Mouse (Mus musculus) monocyte, adult 59 days (primary cell): ENCODE results near the gene Caml. TPM values are rescaled to one million over a fixed set of nuclear protein-coding genes. Genes with fewer than 3 reads are reported as not detected.

ENCODE experiments used
- total RNA-seq, 2 experiments: library from RNA; stranded (reverse); gene quantifications; one replicate each; pipeline ENCODE4 v1.2.4; 2023

The Caml gene
- total RNA-seq, result 10 to 100 TPM; 18.6 to 20.4 TPM

DNA sequence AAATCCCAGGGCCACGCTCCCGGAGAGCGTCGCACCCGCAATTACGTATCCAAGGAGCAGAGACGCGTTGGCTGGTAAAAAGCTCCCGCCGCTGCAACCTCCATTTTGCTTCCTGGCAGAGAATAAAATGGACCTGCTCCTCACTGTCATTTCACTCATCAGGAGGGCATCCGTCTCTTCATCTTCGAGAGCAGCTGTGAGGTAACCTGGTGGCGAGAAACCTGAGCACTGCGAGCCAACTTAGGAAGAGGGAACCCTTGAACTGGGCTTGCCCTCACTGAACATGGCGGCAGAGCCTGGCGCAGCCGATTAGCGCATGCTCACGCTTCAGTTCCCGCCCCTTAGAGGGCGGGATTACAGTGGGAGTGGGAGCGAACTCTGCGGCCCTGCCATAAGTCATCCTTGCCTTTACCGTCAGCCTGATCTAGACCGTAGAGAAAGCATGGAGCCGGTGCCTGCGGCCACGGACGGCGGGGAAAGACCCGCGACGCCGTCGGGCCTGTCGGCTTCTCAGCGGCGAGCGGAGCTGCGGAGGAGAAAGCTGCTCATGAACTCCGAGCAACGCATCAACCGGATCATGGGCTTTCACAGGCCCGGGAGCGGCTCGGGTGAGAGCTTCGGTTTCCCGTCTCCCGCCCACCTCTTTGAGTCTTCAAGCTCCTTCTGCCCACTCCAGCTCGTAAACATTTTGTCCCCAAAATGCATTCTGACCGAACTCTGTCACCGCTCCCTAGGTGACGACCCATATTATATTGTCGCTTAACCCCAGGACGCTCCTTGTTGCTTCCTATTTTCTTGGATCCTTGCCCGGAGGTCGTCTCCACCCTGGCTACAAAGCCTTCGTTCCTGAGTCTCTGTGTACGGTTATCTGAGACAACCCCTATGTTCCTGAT lies at the start of gene Caml:
TSS of gene Caml (plus strand) at position 357 of the 893 bp plus-strand sequence.

DNA sequence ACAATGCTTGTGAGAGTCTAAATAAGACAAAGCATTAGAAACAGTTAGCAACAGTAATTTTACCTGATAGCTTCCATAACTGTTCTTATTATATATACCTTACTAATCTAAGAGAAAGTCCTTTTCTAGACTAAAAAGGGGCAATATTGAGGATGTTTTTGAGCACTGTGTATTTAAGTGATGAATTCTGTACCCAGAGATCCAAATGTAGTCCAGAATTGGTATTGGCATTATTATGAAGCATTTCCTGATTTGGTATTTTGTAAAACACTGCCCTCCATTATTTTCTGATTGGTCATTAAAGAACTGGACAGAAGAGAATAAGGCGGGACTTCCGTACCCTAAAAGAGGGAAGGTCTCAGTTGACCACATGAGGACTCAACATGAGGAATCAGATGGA lies 49.4 kb upstream of the Caml start, which contains the start of gene Tmed9:
TSS of gene Tmed9 (plus strand) at position 301 of the 400 bp plus-strand sequence.

GRCm38 (mm10) chr13:55599566-55600540 lies 23.0 kb upstream of the Caml start, which contains the start of gene B4galt7:
B4galt7 (plus strand) TSS chr13:55599896.

GRCm38 (mm10) chr13:55634639-55635127 lies 11.9 kb downstream of the Caml start, which contains the start of gene Ddx46:
Ddx46 (plus strand) TSS chr13:55635027.

Other genes starting within 250 kb of the Caml start
- gene Slc34a1, start 224.8 kb upstream of the Caml start, total RNA-seq, result not detected
- gene Pfn3, start 207.8 kb upstream of the Caml start, total RNA-seq, result not detected
- gene F12, start 196.2 kb upstream of the Caml start, total RNA-seq, result not detected
- gene Grk6, start 177.9 kb upstream of the Caml start, total RNA-seq, result 100 to 1,000 TPM; 149 to 155 TPM
- 10 to 100 TPM in 1 of 2 experiments, 1 to 10 TPM in 1; 8.6 to 10.9 TPM for gene Prr7, start 158.7 kb upstream of the Caml start, total RNA-seq
- gene Dbn1, start 134.9 kb upstream of the Caml start, total RNA-seq, result 1 to 10 TPM in 1 of 2 experiments, under 1 TPM in 1; 0.71 to 1.3 TPM
- 10 to 100 TPM in 1 of 2 experiments, 1 to 10 TPM in 1; 6.9 to 10.9 TPM for gene Pdlim7, start 109.3 kb upstream of the Caml start, total RNA-seq
- 100 to 1,000 TPM; 249 to 258 TPM for gene Dok3, start 93.7 kb upstream of the Caml start, total RNA-seq
- 10 to 100 TPM; 59.0 to 60.2 TPM for gene Ddx41, start 86.3 kb upstream of the Caml start, total RNA-seq
- 100 to 1,000 TPM in 1 of 2 experiments, 10 to 100 TPM in 1; 90.5 to 104 TPM for gene Fam193b, start 51.9 kb upstream of the Caml start, total RNA-seq
- gene Tmed9, start 49.3 kb upstream of the Caml start, total RNA-seq, result 10 to 100 TPM; 93.3 to 95.8 TPM
- gene B4galt7, start 23.1 kb upstream of the Caml start, total RNA-seq, result 10 to 100 TPM; 11.4 to 13.0 TPM
- gene Ddx46, start 12.0 kb downstream of the Caml start, total RNA-seq, result 10 to 100 TPM; 52.8 to 65.4 TPM
- gene B230219D22Rik, start 70.1 kb downstream of the Caml start, total RNA-seq, result 10 to 100 TPM; 26.2 to 27.4 TPM
- gene Txndc15, start 91.6 kb downstream of the Caml start, total RNA-seq, result 10 to 100 TPM; 24.5 to 26.3 TPM
- 10 to 100 TPM; 28.3 to 31.9 TPM for gene Pcbd2, start 104.4 kb downstream of the Caml start, total RNA-seq
- gene Catsper3, start 161.6 kb downstream of the Caml start, total RNA-seq, result not detected
- gene Pitx1, start 213.2 kb downstream of the Caml start, total RNA-seq, result not detected